Mouse (Mus musculus) liver, adult 2 months (tissue): ENCODE measurements around the gene Gmnn.

ENCODE experiments used
- CTCF ChIP-seq: fragments of 200-500 bp; IDR thresholded peaks from 2 replicates; pipeline ENCODE4 v1.5.1; 2011; ENCODE audit warnings: low read depth, low read length, control low read depth
- POLR2A ChIP-seq: fragments of 200-500 bp; IDR thresholded peaks from 2 replicates; pipeline ENCODE4 v1.6.1; 2011; ENCODE audit warnings: low read length, control low read depth; ENCODE audit not compliant: insufficient read depth; ENCODE audit errors: extremely low read depth

- TF ChIP-seq POLR2A, result no peak
- no peak for TF ChIP-seq CTCF
Measured at GRCm38 (mm10) chr13:24787477-24787876, 25.8 kb upstream of the Gmnn start.
